Mouse (Mus musculus) B cell, adult 2 months (primary cell): Measurements from ENCODE around the gene Prpf19.

Source experiments
- DNase-seq, 2 experiments: peaks; one replicate each; pipeline ENCODE4 v3.0.0; 2022

Prpf19 gene

DNA sequence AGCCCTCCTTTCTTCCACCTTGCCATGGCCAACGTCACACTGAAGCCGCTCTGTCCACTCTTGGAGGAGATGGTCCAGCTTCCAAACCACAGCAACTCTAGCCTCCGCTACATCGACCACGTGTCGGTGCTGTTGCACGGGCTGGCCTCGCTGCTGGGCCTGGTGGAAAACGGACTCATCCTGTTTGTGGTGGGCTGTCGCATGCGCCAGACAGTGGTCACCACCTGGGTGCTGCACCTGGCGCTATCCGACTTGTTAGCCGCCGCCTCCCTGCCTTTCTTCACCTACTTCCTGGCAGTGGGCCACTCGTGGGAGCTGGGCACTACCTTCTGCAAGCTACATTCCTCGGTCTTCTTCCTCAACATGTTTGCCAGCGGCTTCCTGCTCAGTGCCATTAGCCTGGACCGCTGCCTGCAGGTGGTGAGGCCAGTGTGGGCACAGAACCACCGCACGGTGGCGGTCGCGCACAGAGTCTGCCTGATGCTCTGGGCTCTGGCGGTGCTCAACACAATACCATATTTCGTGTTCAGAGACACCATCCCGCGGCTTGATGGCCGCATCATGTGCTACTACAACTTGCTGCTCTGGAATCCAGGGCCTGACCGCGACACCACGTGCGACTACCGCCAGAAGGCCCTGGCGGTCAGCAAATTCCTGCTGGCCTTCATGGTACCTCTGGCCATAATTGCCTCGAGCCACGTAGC, 45.2 kb downstream of the Prpf19 start:
- peak; percentile 68 for DNase-seq

DNA sequence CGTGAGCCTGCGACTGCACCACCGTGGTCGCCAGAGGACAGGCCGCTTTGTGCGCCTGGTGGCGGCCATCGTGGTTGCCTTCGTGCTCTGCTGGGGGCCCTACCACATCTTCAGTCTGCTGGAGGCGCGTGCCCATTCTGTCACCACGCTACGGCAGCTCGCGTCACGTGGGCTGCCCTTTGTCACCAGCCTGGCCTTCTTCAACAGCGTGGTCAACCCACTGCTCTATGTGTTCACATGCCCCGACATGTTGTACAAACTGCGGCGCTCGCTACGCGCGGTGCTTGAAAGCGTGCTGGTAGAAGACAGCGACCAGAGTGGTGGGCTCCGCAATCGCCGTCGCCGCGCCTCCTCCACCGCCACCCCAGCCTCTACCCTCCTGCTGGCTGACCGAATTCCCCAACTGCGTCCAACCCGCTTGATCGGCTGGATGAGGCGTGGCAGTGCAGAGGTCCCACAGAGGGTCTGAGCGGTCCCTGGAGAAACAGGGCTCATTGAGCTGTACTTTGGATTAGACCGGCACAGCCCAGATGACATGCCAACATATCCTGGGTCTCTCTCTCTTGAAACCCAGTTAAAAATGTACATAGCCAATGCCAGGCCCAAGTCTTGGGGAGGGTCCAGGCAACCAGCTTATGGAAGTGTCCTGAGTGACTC, 45.9 kb downstream of the Prpf19 start:
- no peak for DNase-seq

DNA sequence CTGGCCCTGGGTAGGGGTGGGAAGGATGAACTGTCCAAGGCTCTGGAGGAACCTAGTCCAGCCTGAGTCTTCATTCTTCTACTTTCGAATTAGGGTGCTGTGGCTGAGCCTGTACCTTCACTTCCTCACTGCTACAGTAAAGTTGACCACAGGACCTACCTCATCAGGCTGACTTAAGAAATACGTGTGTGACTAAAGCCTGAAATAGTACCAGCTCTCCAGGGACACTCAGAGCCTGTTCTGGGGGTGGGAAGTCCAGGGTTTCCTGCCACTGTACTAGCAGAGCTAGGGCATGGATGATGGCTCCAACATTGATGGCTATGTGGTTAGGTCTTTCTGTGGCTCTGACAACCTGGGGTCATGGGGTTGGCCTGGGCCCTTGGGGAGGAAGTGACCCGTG, 48.9 kb downstream of the Prpf19 start:
- DNase-seq = peak in 1 of 2 experiments; percentile 16

DNA sequence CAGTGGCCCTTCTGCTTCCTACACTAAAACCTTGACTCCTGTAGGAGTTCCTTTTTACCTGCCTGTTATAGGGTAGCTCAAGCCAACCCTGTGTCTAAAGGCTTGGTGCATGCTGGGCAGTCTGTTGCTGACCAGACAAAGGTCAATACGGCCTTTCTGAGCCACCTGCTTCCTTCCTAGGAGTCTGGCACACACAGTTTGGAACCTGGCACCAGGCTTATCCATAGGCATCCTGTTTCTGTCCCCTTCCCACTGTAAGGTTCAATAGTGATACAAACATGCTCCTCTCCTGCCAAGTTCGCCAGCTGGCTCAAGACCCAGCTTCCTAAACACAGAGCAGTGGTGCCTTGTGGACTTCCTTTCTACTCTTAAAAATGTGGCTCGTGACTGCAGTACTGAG, 51.5 kb downstream of the Prpf19 start:
- no peak for DNase-seq

DNA sequence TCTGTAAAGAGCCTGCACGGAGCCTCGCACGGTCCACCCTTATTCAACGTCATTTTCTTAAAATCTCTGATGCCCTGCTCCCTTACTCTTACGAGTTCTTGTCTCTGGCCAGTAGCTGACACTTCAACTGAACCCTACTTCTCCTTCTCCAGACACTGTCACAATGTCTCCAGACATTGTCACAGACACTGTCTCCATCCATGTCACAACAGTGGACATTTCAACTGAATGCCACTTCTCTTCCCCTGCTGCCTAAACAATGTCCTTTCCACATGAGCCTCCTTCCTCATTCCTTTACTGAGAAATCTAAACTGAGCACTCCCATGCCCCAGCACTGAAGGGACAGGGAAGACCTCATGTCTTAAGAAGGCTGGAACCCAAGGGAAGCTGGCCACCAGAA, 52.2 kb downstream of the Prpf19 start:
- DNase-seq = no peak

DNA sequence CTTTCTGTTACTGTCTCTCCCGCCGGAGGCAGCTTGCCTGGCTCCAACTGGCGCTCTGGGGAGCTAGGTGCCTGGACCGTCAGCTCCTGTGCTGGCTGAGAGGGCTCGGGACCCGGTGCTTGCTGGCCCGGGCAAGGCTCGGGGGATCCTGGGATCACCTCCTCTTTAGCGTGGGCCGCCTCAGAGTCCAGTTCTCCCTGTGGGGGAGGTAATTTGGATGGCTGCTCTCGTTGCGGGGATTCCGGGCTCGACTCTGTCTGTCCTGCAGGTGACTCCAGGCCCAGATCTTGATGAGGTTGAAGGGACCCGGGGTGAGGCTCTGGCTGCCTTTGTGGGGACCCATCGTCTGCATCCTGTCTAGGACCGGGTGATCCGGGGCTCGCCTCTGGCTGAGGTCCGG, 53.4 kb downstream of the Prpf19 start:
- DNase-seq = peak; percentile 28 to 35

DNA sequence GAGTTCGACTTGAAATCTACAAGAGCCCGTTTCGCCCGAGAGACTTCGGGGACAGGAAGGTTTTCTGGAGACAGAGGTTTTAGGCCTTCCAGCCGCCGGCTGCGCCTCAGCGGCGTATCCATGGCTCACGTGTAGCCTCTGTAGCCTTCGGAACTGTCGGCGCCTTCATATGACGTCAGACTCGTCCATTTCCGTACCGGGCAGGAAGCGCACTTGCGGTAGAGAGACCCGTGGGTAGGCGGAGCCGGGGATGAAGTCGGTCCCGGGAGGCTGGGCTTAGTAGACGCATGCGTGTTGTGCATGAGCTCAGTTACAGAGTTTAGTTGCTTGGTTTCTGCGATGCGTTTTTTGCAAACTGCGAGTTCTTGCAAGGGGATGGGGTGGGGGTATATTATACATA, 54.1 kb downstream of the Prpf19 start, which contains the start of gene Ccdc86:
Gene Ccdc86, minus strand, starts transcription at position 155 of the 400 bp plus-strand sequence.
- DNase-seq = peak; percentile 95 to 96

DNA sequence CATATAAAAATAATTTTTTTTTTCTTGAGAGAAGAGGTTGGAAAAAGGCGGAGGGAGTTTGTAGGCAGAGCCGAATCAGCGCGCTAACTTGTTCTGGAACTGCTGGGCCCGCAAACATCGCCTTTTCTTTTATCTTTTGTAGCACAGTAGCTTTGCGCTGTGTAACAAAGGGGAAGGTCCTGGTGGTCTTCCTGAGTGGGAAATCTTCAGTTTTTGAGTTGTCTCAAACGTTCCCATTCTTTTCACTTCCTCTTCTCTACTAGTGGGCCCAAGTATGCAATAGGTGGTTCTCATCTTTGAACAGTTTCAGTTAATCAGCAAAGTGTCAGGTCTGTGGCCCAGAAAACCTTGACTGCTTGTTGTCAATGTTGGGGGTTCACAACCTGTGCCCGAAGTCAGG, 54.5 kb downstream of the Prpf19 start:
- no peak for DNase-seq

DNA sequence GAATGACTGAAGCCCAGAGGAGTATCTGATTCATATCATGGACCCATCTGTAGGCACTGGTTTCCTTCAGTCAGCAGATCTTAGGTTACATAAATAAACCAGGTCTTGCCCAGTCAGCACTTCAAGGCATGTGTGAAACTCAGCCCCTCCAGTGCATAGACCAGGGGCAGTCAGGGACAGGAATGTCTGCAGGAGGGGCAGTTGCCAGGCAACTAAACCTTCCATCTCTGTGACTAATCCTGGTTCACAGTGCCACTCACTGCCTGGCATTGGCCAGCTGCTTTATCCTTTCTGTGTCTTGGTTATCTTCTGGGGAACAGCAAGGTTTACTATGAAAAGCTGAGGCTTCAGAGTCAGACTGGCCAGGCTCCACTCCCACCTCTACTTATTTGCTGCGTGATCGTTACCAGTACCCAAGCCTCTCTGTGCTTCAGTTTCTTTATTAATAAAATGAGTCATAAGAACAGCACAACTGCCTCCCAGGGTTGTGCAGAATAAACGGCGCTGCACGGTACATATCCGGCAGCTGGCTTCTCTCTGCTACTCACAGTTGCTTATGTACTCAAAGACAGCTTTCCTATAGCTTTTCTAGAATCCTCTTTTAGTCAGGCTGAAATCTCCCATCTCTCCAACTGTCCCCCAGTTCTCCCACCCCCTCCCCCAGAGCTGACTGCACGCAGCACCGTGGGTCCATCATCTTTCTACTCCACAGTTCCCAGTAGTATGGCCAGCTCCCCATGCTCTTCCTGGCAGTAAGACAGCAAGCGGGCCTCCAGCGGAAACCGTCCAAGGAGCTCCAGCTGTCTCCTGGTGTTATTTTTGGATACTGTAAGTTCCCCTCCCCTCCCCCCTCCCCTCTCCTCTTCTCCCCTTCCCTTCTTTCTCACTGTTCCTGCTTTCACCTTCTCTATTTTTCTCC, 57.2 kb downstream of the Prpf19 start:
- no peak for DNase-seq
